Mouse (Mus musculus): ENCODE data around the gene H1f0.

The H1f0 gene

GRCm38 (mm10) chr15:79028237-79028738 lies at the start of gene H1f0:
TSS of gene H1f0 (plus strand) at chr15:79028450.
- DNase-seq (ENCODE audit: extremely low read depth, insufficient read length, low spot score): peak; percentile 93

GRCm38 (mm10) chr15:78978875-78979274 lies 49.4 kb upstream of the H1f0 start:
- peak; percentile 40 for DNase-seq (ENCODE audit: extremely low read depth, insufficient read length, low spot score)

- DNase-seq (ENCODE audit: extremely low read depth, insufficient read length, low spot score): no peak
Measured at GRCm38 (mm10) chr15:78980084-78980483, 48.2 kb upstream of the H1f0 start.

- peak; percentile 95 for DNase-seq (ENCODE audit: extremely low read depth, insufficient read length, low spot score)
Measured at GRCm38 (mm10) chr15:78982658-78983435, 45.4 kb upstream of the H1f0 start.

DNA sequence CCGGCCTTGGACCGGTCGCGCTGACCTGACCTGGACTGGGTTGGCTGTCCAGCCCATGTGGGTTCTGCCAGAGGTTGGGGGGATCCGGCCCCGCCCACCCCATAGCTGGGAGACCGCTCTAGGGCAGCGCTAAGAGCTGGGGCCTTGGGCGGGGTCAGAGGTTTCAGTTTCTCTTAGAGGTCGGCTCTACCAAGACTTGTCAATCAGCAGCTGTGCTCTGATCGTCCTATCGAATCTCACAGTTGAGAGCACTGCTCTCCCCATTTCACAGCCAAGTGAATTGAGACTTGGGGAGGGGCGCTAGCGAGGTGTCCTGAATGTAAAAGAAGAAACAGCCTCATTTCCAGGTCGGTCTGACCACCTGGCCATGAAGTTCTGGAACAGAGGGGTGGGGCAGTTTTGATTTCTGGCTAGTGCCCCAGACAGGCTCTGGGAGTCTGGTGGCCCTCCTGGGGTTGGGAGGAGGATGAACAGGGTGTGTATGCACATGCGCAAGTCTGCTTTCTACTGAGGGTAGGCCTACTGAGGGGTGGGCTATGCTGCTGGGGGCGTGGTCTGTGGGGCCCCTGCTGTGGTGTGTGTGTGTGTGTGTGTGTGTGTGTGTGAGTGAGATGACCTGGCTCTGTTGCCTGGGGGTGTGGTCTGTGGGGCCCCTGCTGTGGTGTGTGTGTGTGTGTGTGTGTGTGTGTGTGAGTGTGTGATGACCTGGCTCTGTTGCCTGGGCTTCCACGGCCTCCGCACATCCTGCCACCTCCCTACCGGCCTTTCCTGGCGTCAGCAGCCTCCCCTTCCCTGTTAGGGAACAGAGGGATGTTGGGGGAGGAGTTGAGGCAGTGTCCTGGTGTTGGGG lies 44.6 kb upstream of the H1f0 start:
- DNase-seq (ENCODE audit: extremely low read depth, insufficient read length, low spot score): peak; percentile 83

GRCm38 (mm10) chr15:78984286-78984778 lies 43.9 kb upstream of the H1f0 start:
- no peak for DNase-seq (ENCODE audit: extremely low read depth, insufficient read length, low spot score)

DNA sequence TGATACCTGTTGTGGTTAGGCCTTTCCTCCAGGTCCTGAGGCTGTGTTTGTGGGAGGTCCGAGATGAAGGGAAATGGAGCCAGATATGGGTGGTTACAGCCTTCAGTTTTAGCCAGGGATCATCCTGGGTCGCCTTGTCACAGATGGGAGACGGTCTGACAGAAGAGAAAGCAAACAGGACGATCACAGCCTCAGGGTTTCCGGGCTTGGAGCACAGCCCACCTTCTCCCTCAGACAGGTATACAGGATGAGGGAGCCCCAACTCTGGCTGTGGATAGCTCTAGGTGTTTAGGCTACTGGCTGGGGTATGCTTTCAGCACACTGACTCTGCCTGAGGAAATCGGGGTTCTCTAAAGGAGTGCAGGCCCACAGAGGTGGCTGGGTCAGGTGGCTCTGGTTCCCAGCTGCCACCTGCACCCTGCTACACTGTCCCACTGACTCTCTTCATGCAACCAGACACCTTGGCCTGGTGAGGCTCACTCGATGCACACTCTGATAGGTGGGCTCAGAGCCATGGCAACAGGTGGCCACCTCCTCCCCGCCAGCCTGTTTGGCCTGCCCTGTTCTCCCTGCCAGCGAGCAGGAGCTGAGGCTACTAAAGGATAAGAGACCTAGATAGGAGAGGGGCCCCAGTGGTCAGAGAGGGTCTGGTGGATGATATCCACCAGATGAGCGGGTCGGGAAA lies 41.6 kb upstream of the H1f0 start:
- DNase-seq (ENCODE audit: extremely low read depth, insufficient read length, low spot score): no peak

GRCm38 (mm10) chr15:78988499-78988971 lies 39.7 kb upstream of the H1f0 start:
- DNase-seq (ENCODE audit: extremely low read depth, insufficient read length, low spot score): peak; percentile 96

- no peak for DNase-seq (ENCODE audit: extremely low read depth, insufficient read length, low spot score)
Measured at GRCm38 (mm10) chr15:78989152-78990092, 38.8 kb upstream of the H1f0 start.

- DNase-seq (ENCODE audit: extremely low read depth, insufficient read length, low spot score): no peak
Measured at GRCm38 (mm10) chr15:78990093-78990463, 38.2 kb upstream of the H1f0 start.

DNA sequence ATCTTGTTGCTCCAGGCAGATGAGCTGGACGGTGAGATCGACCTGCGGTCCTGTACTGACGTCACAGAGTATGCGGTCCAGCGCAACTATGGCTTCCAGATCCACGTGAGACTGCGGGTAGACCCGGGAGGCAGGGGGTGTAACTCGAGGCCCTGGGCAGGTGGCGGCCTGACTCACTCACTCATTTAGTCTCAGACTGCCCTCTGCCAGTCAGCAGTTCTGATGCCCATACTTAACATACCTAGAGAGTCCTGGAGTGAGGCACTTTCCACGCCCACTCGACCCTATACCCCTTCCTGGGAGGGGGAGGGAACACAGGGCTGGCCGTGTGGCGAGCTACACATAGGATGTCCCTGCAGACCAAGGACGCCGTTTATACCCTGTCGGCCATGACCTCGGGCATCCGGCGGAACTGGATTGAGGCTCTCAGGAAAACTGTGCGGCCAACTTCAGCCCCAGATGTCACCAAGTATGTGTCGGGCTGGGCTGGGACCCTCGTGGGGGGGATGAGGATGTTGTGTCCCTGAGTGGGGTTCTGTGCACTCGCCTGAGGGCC lies 37.2 kb upstream of the H1f0 start:
- no peak for DNase-seq (ENCODE audit: extremely low read depth, insufficient read length, low spot score)

DNA sequence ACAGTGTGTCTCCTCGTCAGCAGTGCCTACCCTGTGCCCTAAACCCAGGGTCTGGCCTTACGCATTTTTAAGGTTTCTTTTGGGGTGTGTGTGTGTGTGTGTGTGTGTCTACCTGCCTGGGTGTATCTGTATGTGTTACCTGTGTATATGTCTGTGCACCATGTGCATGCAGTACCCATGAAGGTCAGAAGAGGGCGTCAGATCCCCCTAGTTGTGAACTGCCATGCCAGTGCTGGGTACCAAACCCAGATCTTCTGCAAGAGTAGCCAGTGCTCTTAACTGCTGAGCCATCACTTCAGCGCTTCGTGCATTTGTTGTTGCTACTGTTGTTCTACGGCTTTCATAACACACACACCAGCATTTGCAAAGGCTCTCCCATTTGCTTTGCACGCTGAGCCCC lies 36.0 kb upstream of the H1f0 start:
- DNase-seq (ENCODE audit: extremely low read depth, insufficient read length, low spot score): no peak

GRCm38 (mm10) chr15:78992925-78993324 lies 35.3 kb upstream of the H1f0 start:
- no peak for DNase-seq (ENCODE audit: extremely low read depth, insufficient read length, low spot score)

DNA sequence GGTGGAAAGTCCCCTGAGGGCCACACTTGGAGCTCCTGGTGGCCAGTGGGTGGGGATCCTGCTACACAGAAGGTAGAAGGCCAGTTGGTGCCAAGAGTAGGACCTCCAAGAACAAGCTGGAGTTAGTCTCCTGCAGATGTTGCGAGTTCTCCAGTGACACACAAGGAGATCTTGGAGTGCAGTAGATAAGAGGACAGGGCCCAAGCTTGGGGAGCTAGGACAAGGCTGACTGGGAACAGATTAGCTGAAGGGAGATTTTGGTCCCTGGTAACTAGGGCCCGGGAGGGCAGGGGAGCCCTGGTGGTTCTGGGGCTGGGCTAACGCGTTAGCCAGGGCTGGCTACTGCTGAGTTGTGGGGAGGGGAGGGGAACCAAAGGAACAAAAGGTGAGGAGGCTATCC lies 32.3 kb upstream of the H1f0 start:
- no peak for DNase-seq (ENCODE audit: extremely low read depth, insufficient read length, low spot score)

GRCm38 (mm10) chr15:78996663-78997062 lies 31.6 kb upstream of the H1f0 start:
- no peak for DNase-seq (ENCODE audit: extremely low read depth, insufficient read length, low spot score)

- DNase-seq (ENCODE audit: extremely low read depth, insufficient read length, low spot score): no peak
Measured at GRCm38 (mm10) chr15:78998348-78998747, 29.9 kb upstream of the H1f0 start.

- DNase-seq (ENCODE audit: extremely low read depth, insufficient read length, low spot score): no peak
Measured at GRCm38 (mm10) chr15:78999586-78999985, 28.7 kb upstream of the H1f0 start.

DNA sequence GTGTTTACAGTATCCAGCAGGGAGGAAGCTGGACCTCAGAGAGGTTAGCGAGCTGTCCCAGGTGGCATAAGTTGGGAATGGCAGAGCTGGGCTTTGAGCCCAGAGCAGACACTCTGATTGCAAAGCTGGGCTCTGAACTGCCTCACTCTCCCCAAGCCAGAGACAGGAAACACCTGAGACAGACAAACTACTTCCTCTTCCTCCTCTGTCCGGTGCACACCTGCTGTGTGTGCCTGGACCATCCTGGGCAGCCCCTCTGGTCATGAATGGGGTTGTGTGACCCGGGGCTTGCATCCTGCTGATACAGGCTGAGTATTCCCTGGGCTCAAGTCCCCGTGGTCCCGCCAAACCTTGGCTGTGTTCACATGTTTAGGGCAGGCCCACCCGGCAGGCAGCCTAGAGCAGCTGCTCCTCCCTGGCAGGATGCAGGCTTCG lies 27.9 kb upstream of the H1f0 start:
- no peak for DNase-seq (ENCODE audit: extremely low read depth, insufficient read length, low spot score)

DNA sequence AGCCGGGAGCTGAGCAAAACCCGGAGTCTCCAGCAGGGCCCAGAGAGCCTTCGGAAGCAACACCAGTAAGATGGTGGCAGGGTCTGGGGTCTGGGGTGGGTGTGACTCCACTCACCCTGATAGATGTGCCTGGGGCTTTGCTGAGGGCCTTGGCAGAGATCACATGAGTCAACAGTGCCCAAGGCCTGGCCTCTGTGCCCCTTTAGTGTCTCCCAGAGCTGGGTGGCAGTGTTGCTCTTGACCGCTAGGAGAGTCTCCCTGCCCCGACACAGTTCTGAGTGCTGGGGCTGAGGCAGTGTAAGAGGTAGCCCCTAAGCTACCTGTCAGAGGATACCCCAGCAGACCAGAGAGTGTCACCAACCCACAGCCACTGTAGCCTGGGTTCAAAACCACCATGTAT lies 26.7 kb upstream of the H1f0 start:
- no peak for DNase-seq (ENCODE audit: extremely low read depth, insufficient read length, low spot score)

All from 3134 (cell line).